Mouse (Mus musculus) liver, embryonic 11.5 days (tissue): ENCODE results near the gene Mlh1. TPM values are rescaled to one million over a fixed set of nuclear protein-coding genes. Genes with fewer than 3 reads are reported as not detected.

Source experiments
- ATAC-seq: fragments of 200-750 bp; cut with Nextera tagmentation; replicated peaks from 2 replicates; pipeline ENCODE4 v1.8.0; 2017; ENCODE audit warnings: moderate number of reproducible peaks, mild to moderate bottlenecking, moderate TSS enrichment, moderate library complexity; ENCODE audit not compliant: low FRiP score
- DNase-seq: peaks from one replicate; pipeline ENCODE4 v3.0.0-alpha.2; 2017; ENCODE audit warnings: low spot score
- H3K27ac ChIP-seq: fragments of 300-500 bp; sonication (generic); 2 replicates; pipeline ENCODE4 v1.5.1; 2014; ENCODE audit warnings: mild to moderate bottlenecking, low read depth, low read length, control low read depth
- H3K27me3 ChIP-seq: fragments of 300-500 bp; sonication (generic); replicated peaks from 2 replicates; pipeline ENCODE4 v1.6.1; 2014; ENCODE audit warnings: low read length, mixed read lengths; ENCODE audit not compliant: control insufficient read depth, insufficient read depth
- H3K36me3 ChIP-seq: fragments of 300-500 bp; sonication (generic); 2 replicates; pipeline ENCODE4 v1.6.1; 2014; ENCODE audit warnings: mild to moderate bottlenecking, low read length, moderate library complexity, mixed read lengths; ENCODE audit not compliant: control insufficient read depth, insufficient read depth
- H3K4me1 ChIP-seq: fragments of 300-500 bp; sonication (generic); replicated peaks from 2 replicates; pipeline ENCODE4 v1.6.1; 2014; ENCODE audit warnings: low read length, mixed read lengths; ENCODE audit not compliant: control insufficient read depth, insufficient read depth
- H3K4me2 ChIP-seq: fragments of 300-500 bp; sonication (generic); 2 replicates; pipeline ENCODE4 v1.6.1; 2014; ENCODE audit warnings: mild to moderate bottlenecking, control low read depth, moderate library complexity
- H3K4me3 ChIP-seq: fragments of 300-500 bp; sonication (generic); 2 replicates; pipeline ENCODE4 v1.5.1; 2014; ENCODE audit warnings: low read depth, low read length, control low read depth
- H3K9ac ChIP-seq: fragments of 300-500 bp; sonication (generic); 2 replicates; pipeline ENCODE4 v1.6.1; 2014; ENCODE audit warnings: low read depth, low read length, control low read depth
- H3K9me3 ChIP-seq: fragments of 300-500 bp; sonication (generic); 2 replicates; pipeline ENCODE4 v1.6.1; 2016; ENCODE audit warnings: low read length, inconsistent platforms, mixed read lengths; ENCODE audit not compliant: control insufficient read depth
- WGBS: fragments of 180-500 bp; shearing (Covaris S2); extraction: QIAGEN DNeasy Blood & Tissue Kit; methylation state at CpG from one replicate; pipeline ENCODE4 v1.1.7; 2014; 5-methylcytosine and 5-hydroxymethylcytosine counted together
- polyA plus RNA-seq: library from polyadenylated mRNA; unstranded; fragments of >200 nt; fragmentation: Nextera tagmentation; extraction: Ambion mirVana; gene quantifications from 2 replicates; pipeline ENCODE4 v1.2.1, GENCODE M21; 2014

Gene Mlh1
- polyA plus RNA-seq, 1 experiment from 2014 or later = 50.2 TPM

DNA sequence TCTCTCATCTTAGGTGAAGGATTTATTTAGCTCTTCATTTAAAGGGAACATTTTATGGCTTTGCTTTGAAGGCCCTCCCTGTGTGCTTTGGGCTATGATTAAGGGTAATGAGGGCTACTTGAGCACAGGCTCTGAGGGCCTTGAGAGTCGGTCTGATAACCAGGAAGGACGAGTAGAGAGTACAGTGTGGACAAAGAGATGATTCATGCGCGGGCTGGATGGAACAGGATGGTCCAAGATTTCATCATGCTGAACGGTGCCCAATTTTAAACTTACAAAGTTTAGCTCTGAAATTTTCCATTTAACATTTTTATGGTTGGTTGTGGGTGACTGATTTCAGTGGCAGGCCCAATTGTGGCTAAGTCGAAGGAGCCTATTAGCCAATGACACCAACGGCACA lies 34.6 kb upstream of the Mlh1 start:
- 78% methylated on average over 7 of the region's 7 CpGs for WGBS
- H3K9me3 ChIP-seq = no peaks in the 10 kb centered on the region
- H3K36me3 ChIP-seq = no peaks in the 10 kb centered on the region
- ATAC-seq (no peak), DNase-seq (no peak)
- H3K4me2 ChIP-seq = no peak overlapping the region
- H3K4me3 ChIP-seq = no peak overlapping the region
- H3K27ac ChIP-seq = no peak overlapping the region
- peaks cover 22% of the 10 kb centered on the region for H3K27me3 ChIP-seq
- no peaks in the 10 kb centered on the region for H3K4me1 ChIP-seq
- H3K9ac ChIP-seq = no peak overlapping the region

DNA sequence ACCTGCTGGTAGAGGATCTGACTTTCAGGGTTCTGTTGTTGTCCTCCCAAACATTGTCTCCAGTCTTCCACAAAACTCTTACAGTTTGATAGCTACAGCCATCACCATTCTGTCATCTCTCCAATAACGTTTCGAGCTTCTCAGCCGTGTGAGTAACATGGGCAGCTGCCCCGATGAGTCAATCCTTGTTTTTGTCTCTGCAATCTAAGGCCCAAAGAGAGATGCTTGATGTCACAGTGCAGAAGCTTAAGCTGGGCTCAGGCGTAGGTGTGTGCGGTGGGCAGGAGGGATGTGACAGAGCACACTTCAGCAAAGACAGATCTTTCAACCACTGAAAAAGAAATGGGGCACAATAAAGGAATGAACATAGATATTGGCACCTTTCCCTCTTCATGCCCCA lies 32.4 kb upstream of the Mlh1 start:
- ATAC-seq = no peak
- 87% methylated on average over 6 of the region's 6 CpGs for WGBS

DNA sequence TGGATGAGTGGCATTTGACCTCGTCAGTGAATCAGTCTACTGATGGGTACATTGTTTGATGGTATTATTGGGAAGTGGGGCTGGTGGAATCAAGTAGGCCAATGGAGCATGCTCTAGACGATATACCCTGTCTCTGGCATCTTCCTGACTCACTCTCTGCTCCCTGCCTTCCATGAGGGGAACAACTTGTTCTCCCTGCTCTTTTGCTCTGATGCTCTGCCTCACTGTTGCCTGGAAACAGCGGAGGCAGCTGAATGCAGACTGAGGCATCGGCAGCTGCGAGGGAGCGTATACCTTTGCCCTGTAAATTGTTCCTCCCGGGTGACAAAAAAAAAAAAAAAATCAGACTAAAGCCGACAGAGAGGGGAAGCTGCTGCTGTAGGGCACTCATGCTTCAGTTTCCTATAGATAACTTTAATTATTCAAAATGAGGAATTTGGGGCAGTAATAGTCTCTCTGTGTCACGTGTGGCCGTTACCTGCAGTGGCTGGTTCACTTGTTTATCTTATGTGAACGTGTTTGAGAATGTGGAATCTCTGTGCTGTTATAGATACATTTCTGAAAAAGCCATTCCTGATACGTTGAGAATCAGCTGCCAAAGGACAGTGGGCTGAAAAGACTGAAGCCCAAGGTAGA lies 30.7 kb upstream of the Mlh1 start:
- 68% methylated on average over 12 of the region's 12 CpGs for WGBS
- no peaks in the 10 kb centered on the region for H3K4me1 ChIP-seq
- no peak for ATAC-seq
- no peaks in the 10 kb centered on the region for H3K27me3 ChIP-seq
- no peak overlapping the region for H3K27ac ChIP-seq
- no peak overlapping the region for H3K4me2 ChIP-seq
- DNase-seq = no peak
- H3K9ac ChIP-seq = no peak overlapping the region
- H3K4me3 ChIP-seq = no peak overlapping the region
- no peaks in the 10 kb centered on the region for H3K36me3 ChIP-seq
- H3K9me3 ChIP-seq = no peaks in the 10 kb centered on the region

More for the DNA sequence above, 32.4 kb upstream of the Mlh1 start:
- H3K4me3 ChIP-seq = no peak overlapping the region
- no peaks in the 10 kb centered on the region for H3K36me3 ChIP-seq
- H3K4me2 ChIP-seq = no peak overlapping the region
- H3K27ac ChIP-seq = no peak overlapping the region
- H3K27me3 ChIP-seq = 0 out of 2 replicates have a peak, but pooled peaks cover 3% of the 10 kb centered on the region
- no peaks in the 10 kb centered on the region for H3K4me1 ChIP-seq
- no peak overlapping the region for H3K9ac ChIP-seq
- DNase-seq = no peak
- no peaks in the 10 kb centered on the region for H3K9me3 ChIP-seq

DNA sequence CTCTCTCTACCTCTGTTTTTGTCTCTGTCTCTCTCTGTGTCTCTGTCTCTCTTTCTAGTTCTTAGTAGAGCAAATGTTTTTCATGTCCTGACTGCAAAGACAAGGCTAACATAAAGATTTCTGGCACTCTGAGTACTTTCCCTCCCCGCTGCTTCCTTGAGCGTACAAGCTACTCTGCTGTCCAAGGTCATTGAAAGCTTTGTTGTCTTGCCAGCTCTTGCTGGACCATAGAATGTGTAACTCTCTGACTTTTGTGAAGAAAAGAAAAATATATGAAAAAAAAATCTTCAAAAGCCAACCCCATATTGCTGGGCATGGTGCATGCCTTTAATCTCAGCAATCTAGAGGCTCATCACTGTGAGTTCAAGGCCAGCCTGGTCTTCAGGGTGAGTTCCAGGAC lies 27.0 kb upstream of the Mlh1 start:
- H3K4me1 ChIP-seq = no peaks in the 10 kb centered on the region
- WGBS = 83% methylated on average over 2 of the region's 2 CpGs
- H3K27ac ChIP-seq = no peak overlapping the region

DNA sequence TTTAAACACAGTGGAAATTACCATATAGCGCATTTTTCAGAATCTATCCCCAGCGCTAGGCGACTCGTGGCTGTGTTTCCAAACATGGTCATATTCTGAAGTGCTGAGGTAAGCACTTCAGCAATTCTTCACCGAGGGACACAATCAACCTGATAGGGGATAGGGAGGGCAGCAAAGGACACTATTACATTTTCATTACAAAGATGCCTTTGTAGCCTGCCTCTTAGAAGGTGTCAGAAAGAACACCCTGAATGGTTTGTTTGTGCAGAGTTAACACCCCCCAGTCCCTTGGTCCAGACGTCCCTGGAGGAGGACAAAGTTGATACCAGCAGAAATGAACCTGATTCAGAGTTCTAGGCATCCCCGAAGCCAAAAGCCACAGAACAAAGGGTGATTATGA lies 24.8 kb upstream of the Mlh1 start:
- no peak overlapping the region for H3K9ac ChIP-seq
- ATAC-seq = no peak
- no peaks in the 10 kb centered on the region for H3K9me3 ChIP-seq
- H3K4me3 ChIP-seq = no peak overlapping the region
- H3K36me3 ChIP-seq = no peaks in the 10 kb centered on the region
- no peaks in the 10 kb centered on the region for H3K4me1 ChIP-seq
- H3K27me3 ChIP-seq = no peaks in the 10 kb centered on the region
- 78% methylated on average over 7 of the region's 7 CpGs for WGBS
- no peak overlapping the region for H3K4me2 ChIP-seq
- no peak for DNase-seq
- H3K27ac ChIP-seq = no peak overlapping the region

More for the DNA sequence above, 27.0 kb upstream of the Mlh1 start:
- Histone ChIP-seq H3K4me3 (no peak overlapping the region), H3K9me3 (no peaks in the 10 kb centered on the region), H3K4me2 (no peak overlapping the region), H3K36me3 (no peaks in the 10 kb centered on the region), H3K27me3 (no peaks in the 10 kb centered on the region), H3K9ac (no peak overlapping the region)
- ATAC-seq (no peak), DNase-seq (no peak)

DNA sequence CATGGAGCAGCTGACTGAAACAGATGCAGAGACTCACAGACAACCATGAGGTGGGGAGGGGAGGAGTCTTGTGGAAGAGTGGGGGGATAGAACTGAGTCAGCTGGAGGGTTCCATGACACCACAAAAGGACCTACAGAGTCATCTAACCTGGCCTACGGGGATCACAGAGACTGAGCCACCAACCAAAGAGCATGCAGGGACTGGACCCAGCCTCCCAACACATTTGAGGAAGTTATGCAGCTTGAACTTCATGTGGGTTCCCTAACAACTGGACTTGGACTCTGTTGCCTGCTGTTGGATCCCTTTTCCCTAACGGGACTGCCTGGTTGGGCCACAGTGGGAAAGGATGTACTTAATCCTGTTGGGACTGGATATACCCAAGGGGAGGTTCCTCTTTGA lies 23.7 kb upstream of the Mlh1 start:
- Histone ChIP-seq H3K4me2 (no peak overlapping the region), H3K36me3 (no peaks in the 10 kb centered on the region), H3K9ac (no peak overlapping the region), H3K27me3 (no peaks in the 10 kb centered on the region), H3K27ac (no peak overlapping the region), H3K4me3 (no peak overlapping the region), H3K4me1 (no peaks in the 10 kb centered on the region), H3K9me3 (no peaks in the 10 kb centered on the region)
- ATAC-seq (no peak), DNase-seq (no peak)
- 57% methylated on average over 2 of the region's 2 CpGs for WGBS

DNA sequence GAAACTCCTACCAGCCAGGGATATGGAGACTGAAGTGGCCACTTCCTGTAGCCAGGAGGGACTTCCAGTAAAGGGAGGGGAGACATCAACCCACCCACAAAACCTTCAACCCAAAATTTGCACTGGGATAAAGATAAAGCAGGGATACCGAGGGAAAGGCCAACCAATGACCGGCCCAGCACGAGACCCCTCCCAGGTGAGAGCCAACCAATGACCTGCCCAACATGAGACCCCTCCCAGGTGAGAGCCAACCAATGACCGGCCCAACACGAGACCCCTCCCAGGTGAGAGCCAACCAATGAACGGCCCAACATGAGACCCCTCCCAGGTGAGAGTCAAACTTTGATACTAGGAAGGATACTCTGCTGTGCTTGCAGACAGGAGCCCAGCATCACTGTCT lies 23.3 kb upstream of the Mlh1 start:
- no peak for ATAC-seq
- DNase-seq = no peak
- Histone ChIP-seq H3K4me1 (no peaks in the 10 kb centered on the region), H3K36me3 (no peaks in the 10 kb centered on the region), H3K9ac (no peak overlapping the region), H3K4me2 (no peak overlapping the region), H3K27me3 (no peaks in the 10 kb centered on the region), H3K9me3 (no peaks in the 10 kb centered on the region), H3K4me3 (no peak overlapping the region), H3K27ac (no peak overlapping the region)
- WGBS = 89% methylated on average over 6 of the region's 6 CpGs

DNA sequence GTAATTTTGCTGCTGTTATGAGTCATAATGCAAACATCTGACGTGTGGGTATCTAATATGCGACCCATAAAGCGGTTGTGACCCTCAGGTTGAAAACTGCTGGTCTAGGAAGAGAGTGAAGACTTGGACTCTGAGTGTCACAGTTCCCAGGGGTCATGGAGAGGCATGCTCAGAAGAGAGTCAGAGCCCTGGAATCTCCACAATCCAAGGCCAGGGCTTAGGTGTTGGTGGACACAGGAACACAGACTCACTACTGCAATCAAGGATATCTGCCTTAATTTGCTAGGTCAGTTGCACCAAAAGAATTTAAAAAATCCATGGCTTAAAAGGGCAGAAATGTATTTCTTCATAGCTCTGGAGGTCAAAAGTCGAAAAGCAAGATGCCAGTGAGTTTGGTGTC lies 21.6 kb upstream of the Mlh1 start:
- Histone ChIP-seq H3K4me2 (no peak overlapping the region), H3K36me3 (no peaks in the 10 kb centered on the region), H3K27ac (no peak overlapping the region), H3K9me3 (no peaks in the 10 kb centered on the region), H3K4me3 (no peak overlapping the region), H3K9ac (no peak overlapping the region), H3K4me1 (peaks cover 3% of the 10 kb centered on the region; the same call in 1 of the 2 replicates), H3K27me3 (no peaks in the 10 kb centered on the region)
- WGBS = 77% methylated on average over 4 of the region's 4 CpGs
- no peak for ATAC-seq
- DNase-seq = no peak

DNA sequence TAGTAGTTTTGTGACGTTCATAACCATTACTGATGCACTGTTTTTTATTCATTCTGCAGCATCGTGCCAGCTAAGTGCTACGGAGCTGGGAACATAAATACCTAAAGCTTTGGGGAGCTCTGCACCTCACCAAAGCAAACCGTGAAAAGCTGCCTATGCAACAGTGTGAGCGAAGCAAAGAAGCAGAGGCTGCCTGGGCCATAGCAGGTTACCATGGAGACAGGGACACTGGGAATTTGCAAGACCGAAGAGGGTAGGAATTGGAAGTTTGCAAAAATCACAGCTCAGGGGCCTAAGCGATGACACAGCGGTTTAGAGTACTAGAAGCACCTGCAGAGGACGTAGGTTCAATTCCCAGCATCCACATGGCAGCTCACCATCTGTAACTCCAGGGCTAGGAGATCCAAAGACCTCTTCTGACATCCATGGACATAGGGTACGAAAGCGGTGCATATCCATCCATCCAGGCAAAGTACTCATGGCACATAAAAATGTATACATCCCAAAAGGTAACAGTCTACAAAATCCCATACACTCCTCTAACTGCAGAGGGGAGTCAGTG lies 19.0 kb upstream of the Mlh1 start:
- peaks cover 3% of the 10 kb centered on the region; the same call in 1 of the 2 replicates for H3K4me1 ChIP-seq

More for the DNA sequence above, 19.0 kb upstream of the Mlh1 start:
- WGBS = 78% methylated on average over 11 of the region's 11 CpGs
- H3K9ac ChIP-seq = no peak overlapping the region
- DNase-seq (no peak), ATAC-seq (no peak)
- no peak overlapping the region for H3K27ac ChIP-seq
- H3K4me3 ChIP-seq = no peak overlapping the region
- no peak overlapping the region for H3K4me2 ChIP-seq
- no peaks in the 10 kb centered on the region for H3K36me3 ChIP-seq
- H3K27me3 ChIP-seq = no peaks in the 10 kb centered on the region
- no peaks in the 10 kb centered on the region for H3K9me3 ChIP-seq
